Mouse (Mus musculus): ENCODE data around the gene Lenep. TPM values are rescaled to one million over a fixed set of nuclear protein-coding genes. Genes with fewer than 3 reads are reported as not detected.
A peak's percentile ranks its signal among the peaks of the same experiment; 100 is the strongest.

The Lenep gene
- polyA plus RNA-seq, 1 experiment from 2014 or later, result not detected

DNA sequence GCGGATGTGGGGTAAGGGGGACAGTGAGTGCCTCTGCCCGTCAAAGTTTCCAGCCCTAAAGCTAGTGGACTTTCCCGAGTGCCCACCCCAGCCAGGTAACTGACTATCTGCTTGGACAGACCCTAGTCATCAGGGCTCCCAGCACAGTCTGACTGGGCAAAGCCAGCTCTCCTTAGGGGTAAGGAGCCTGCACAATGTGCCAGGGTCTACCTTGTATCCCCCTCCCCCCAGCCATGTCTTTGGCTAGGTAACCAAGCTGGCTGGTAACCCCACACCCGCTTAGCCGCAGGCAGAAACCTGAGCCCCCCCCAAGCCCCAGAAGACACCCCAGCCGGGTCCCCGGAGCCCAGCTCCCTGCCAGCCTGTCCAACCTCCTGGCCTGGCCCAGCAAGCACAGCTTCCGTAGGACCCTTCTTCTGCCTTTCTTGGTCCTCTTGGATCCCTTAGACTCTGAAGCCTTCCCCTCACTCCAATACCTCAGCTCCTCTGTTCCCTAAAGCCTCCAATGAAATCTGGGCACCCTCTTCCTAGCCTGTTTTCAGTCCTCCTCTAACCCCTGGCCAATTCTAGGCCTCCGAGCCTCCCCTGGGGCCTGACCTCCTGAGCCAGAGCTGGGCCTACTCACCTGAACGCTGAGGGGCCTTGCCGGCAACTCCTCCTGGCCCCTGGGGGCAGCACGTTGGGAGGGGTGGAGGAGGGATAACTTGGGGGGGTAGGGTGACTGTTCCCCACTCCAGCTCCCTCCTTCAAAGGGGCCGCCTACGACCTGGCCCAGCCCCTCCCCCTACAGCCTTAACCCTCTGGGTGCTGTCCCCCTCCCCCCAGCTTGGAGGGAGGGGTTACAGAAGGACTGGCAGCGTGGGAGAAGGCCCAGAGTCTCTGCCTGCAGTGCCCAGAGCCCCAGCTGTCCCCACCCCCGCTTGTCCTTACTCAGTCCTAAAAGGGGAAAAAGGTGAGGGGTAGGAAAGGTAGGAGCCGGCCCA, 15.9 kb downstream of the Lenep start:
- peak overlapping the region; percentile 26 for H3K4me3 ChIP-seq (ENCODE audit: low read depth, low read length)
- H3K4me1 ChIP-seq (replicated peaks; ENCODE audit: control insufficient read depth, insufficient read depth, low read length), result peaks cover 6% of the 10 kb centered on the region; the same call in 1 of the 2 replicates
- no peak for TF ChIP-seq CTCF (IDR thresholded peaks at IDR 0.05; ENCODE audit: low read depth)
- no peak for ATAC-seq
- peak overlapping the region; percentile 97 for H3K27ac ChIP-seq (ENCODE audit: low read depth, low read length)
- H3K4me2 ChIP-seq (replicated peaks; ENCODE audit: low read depth), result peak overlapping the region; percentile 85
- no peaks in the 10 kb centered on the region for H3K27me3 ChIP-seq (replicated peaks; ENCODE audit: control insufficient read depth, insufficient read depth, low read length)
- 0 out of 2 replicates have a peak overlapping the region, but pooled peaks have one; percentile 22 for H3K9ac ChIP-seq (ENCODE audit: low read depth, low read length)
- WGBS, result 56% methylated on average over 17 of the region's 17 CpGs
- no peaks in the 10 kb centered on the region for H3K9me3 ChIP-seq (ENCODE audit: control insufficient read depth)
- H3K36me3 ChIP-seq (ENCODE audit: control insufficient read depth, insufficient read depth), result peaks cover 11% of the 10 kb centered on the region; the same call in 1 of the 2 replicates

DNA sequence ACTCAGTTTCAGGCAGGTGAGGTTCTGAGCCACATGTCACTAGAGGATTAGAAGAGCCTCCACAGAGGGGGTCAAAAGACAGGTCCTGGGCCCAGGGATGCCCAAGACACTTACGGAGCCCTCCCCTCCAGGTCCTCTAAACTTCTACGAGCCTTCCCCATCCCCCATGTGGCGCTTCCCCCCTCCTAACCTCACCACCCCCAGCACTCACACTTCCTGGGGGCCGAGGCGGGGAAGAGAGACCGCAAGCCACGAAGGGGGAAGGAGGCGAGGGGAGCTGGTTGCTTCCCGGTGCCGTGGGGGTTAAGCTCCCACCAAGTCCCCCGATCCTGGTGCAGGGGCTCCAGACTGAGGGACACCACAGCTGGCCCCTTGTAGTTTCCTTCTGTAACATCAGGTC, 17.1 kb downstream of the Lenep start:
- peaks cover 23% of the 10 kb centered on the region for H3K36me3 ChIP-seq (ENCODE audit: control insufficient read depth, insufficient read depth)
- no peak overlapping the region; the same call in 1 of the 2 replicates for H3K4me2 ChIP-seq (replicated peaks; ENCODE audit: low read depth)
- H3K9me3 ChIP-seq (ENCODE audit: control insufficient read depth), result no peaks in the 10 kb centered on the region
- no peaks in the 10 kb centered on the region for H3K27me3 ChIP-seq (replicated peaks; ENCODE audit: control insufficient read depth, insufficient read depth, low read length)
- H3K4me3 ChIP-seq (ENCODE audit: low read depth, low read length), result no peak overlapping the region
- 57% methylated on average over 11 of the region's 11 CpGs for WGBS
- peaks cover 6% of the 10 kb centered on the region; the same call in 1 of the 2 replicates for H3K4me1 ChIP-seq (replicated peaks; ENCODE audit: control insufficient read depth, insufficient read depth, low read length)
- TF ChIP-seq CTCF (IDR thresholded peaks at IDR 0.05; ENCODE audit: low read depth), result no peak
- no peak overlapping the region for H3K9ac ChIP-seq (ENCODE audit: low read depth, low read length)
- no peak for ATAC-seq
- H3K27ac ChIP-seq (ENCODE audit: low read depth, low read length), result no peak overlapping the region; the same call in 1 of the 2 replicates

- TF ChIP-seq CTCF (IDR thresholded peaks at IDR 0.05; ENCODE audit: low read depth), result no peak
- 64% methylated on average over 11 of the region's 12 CpGs for WGBS
- H3K9ac ChIP-seq (ENCODE audit: low read depth, low read length), result no peak overlapping the region
- peak overlapping the region; percentile 21; the same call in 1 of the 2 replicates for H3K4me2 ChIP-seq (replicated peaks; ENCODE audit: low read depth)
- no peak overlapping the region for H3K27ac ChIP-seq (ENCODE audit: low read depth, low read length)
- no peaks in the 10 kb centered on the region for H3K27me3 ChIP-seq (replicated peaks; ENCODE audit: control insufficient read depth, insufficient read depth, low read length)
- H3K4me3 ChIP-seq (ENCODE audit: low read depth, low read length), result 0 out of 2 replicates have a peak overlapping the region, but pooled peaks have one; percentile 7
- peaks cover 6% of the 10 kb centered on the region; the same call in 1 of the 2 replicates for H3K4me1 ChIP-seq (replicated peaks; ENCODE audit: control insufficient read depth, insufficient read depth, low read length)
- no peak for ATAC-seq
- peaks cover 33% of the 10 kb centered on the region for H3K36me3 ChIP-seq (ENCODE audit: control insufficient read depth, insufficient read depth)
- no peaks in the 10 kb centered on the region for H3K9me3 ChIP-seq (ENCODE audit: control insufficient read depth)
These were observed 18.1 kb downstream of the Lenep start for GRCm38 (mm10) chr3:89384331-89385076.

- Histone ChIP-seq H3K27ac (ENCODE audit: low read depth, low read length) (0 out of 2 replicates have a peak overlapping the region, but pooled peaks have one; percentile 0), H3K4me1 (replicated peaks; ENCODE audit: control insufficient read depth, insufficient read depth, low read length) (peaks cover 9% of the 10 kb centered on the region; the same call in 1 of the 2 replicates), H3K27me3 (replicated peaks; ENCODE audit: control insufficient read depth, insufficient read depth, low read length) (no peaks in the 10 kb centered on the region), H3K36me3 (ENCODE audit: control insufficient read depth, insufficient read depth) (peaks cover 38% of the 10 kb centered on the region), H3K4me3 (ENCODE audit: low read depth, low read length) (no peak overlapping the region), H3K9ac (ENCODE audit: low read depth, low read length) (no peak overlapping the region), H3K9me3 (ENCODE audit: control insufficient read depth) (no peaks in the 10 kb centered on the region), H3K4me2 (replicated peaks; ENCODE audit: low read depth) (no peak overlapping the region; the same call in 1 of the 2 replicates)
- no peak for ATAC-seq
- 64% methylated on average over 5 of the region's 5 CpGs for WGBS
- no peak for TF ChIP-seq CTCF (IDR thresholded peaks at IDR 0.05; ENCODE audit: low read depth)
These were observed 18.8 kb downstream of the Lenep start for GRCm38 (mm10) chr3:89383651-89384255.

GRCm38 (mm10) chr3:89382950-89383349, 19.6 kb downstream of the Lenep start:
- Histone ChIP-seq H3K9ac (ENCODE audit: low read depth, low read length) (no peak overlapping the region), H3K4me2 (replicated peaks; ENCODE audit: low read depth) (no peak overlapping the region), H3K27me3 (replicated peaks; ENCODE audit: control insufficient read depth, insufficient read depth, low read length) (no peaks in the 10 kb centered on the region), H3K36me3 (ENCODE audit: control insufficient read depth, insufficient read depth) (peaks cover 38% of the 10 kb centered on the region), H3K9me3 (ENCODE audit: control insufficient read depth) (no peaks in the 10 kb centered on the region), H3K4me1 (replicated peaks; ENCODE audit: control insufficient read depth, insufficient read depth, low read length) (peaks cover 16% of the 10 kb centered on the region), H3K4me3 (ENCODE audit: low read depth, low read length) (no peak overlapping the region), H3K27ac (ENCODE audit: low read depth, low read length) (0 out of 2 replicates have a peak overlapping the region, but pooled peaks have one; percentile 0)
- ATAC-seq, result no peak
- TF ChIP-seq CTCF (IDR thresholded peaks at IDR 0.05; ENCODE audit: low read depth), result no peak
- 67% methylated on average over 5 of the region's 5 CpGs for WGBS

Measured in intestine, postnatal 0 days (tissue).